Mouse (Mus musculus): Measurements from ENCODE around the gene Mturn. TPM values are rescaled to one million over a fixed set of nuclear protein-coding genes. Genes with fewer than 3 reads are reported as not detected.

Gene Mturn
- polyA plus RNA-seq, 1 experiment: 14.8 TPM

GRCm38 (mm10) chr6:54685716-54686395, 4.4 kb downstream of the Mturn start:
- peaks cover 22% of the 10 kb centered on the region for H3K4me1 ChIP-seq (replicated peaks; ENCODE audit: control insufficient read depth, insufficient read depth, low read length)
- 84% methylated on average over 14 of the region's 14 CpGs for WGBS

GRCm38 (mm10) chr6:54686946-54687737, 5.7 kb downstream of the Mturn start:
- Histone ChIP-seq H3K27me3 (ENCODE audit: control insufficient read depth, insufficient read depth, low read length) (no peaks in the 10 kb centered on the region; the same call in 1 of the 2 replicates), H3K4me1 (replicated peaks; ENCODE audit: control insufficient read depth, insufficient read depth, low read length) (peaks cover 20% of the 10 kb centered on the region), H3K27ac (ENCODE audit: control insufficient read depth, insufficient read depth, low read length) (no peak overlapping the region), H3K4me3 (ENCODE audit: control insufficient read depth, insufficient read depth, low read length) (no peak overlapping the region), H3K36me3 (ENCODE audit: control insufficient read depth, insufficient read depth, low read length) (no peaks in the 10 kb centered on the region)
- WGBS: 97% methylated on average over 21 of the region's 21 CpGs
- no peak for TF ChIP-seq CTCF (IDR thresholded peaks at IDR 0.05; ENCODE audit: borderline replicate concordance, control insufficient read depth, extremely low read depth, insufficient read depth, low read length, poor library complexity)
- no peak for TF ChIP-seq POLR2A (IDR thresholded peaks at IDR 0.05; ENCODE audit: control insufficient read depth, extremely low read depth, insufficient read depth, low read length, poor library complexity)
- no peak for DNase-seq

More at GRCm38 (mm10) chr6:54685716-54686395, 4.4 kb downstream of the Mturn start:
- no peak overlapping the region for H3K27ac ChIP-seq (ENCODE audit: control insufficient read depth, insufficient read depth, low read length)
- H3K36me3 ChIP-seq (ENCODE audit: control insufficient read depth, insufficient read depth, low read length): no peaks in the 10 kb centered on the region
- DNase-seq: no peak
- no peaks in the 10 kb centered on the region; the same call in 1 of the 2 replicates for H3K27me3 ChIP-seq (ENCODE audit: control insufficient read depth, insufficient read depth, low read length)
- TF ChIP-seq POLR2A (IDR thresholded peaks at IDR 0.05; ENCODE audit: control insufficient read depth, extremely low read depth, insufficient read depth, low read length, poor library complexity) (no peak), CTCF (IDR thresholded peaks at IDR 0.05; ENCODE audit: borderline replicate concordance, control insufficient read depth, extremely low read depth, insufficient read depth, low read length, poor library complexity) (no peak)
- H3K4me3 ChIP-seq (ENCODE audit: control insufficient read depth, insufficient read depth, low read length): no peak overlapping the region

- WGBS: 93% methylated on average over 18 of the region's 18 CpGs
- Histone ChIP-seq H3K27me3 (ENCODE audit: control insufficient read depth, insufficient read depth, low read length) (no peaks in the 10 kb centered on the region), H3K27ac (ENCODE audit: control insufficient read depth, insufficient read depth, low read length) (no peak overlapping the region), H3K4me3 (ENCODE audit: control insufficient read depth, insufficient read depth, low read length) (no peak overlapping the region), H3K4me1 (replicated peaks; ENCODE audit: control insufficient read depth, insufficient read depth, low read length) (peaks cover 14% of the 10 kb centered on the region; the same call in 1 of the 2 replicates), H3K36me3 (ENCODE audit: control insufficient read depth, insufficient read depth, low read length) (no peaks in the 10 kb centered on the region)
- TF ChIP-seq CTCF (IDR thresholded peaks at IDR 0.05; ENCODE audit: borderline replicate concordance, control insufficient read depth, extremely low read depth, insufficient read depth, low read length, poor library complexity) (no peak), POLR2A (IDR thresholded peaks at IDR 0.05; ENCODE audit: control insufficient read depth, extremely low read depth, insufficient read depth, low read length, poor library complexity) (no peak)
- no peak for DNase-seq
Observed at GRCm38 (mm10) chr6:54688467-54689323, 7.3 kb downstream of the Mturn start.

GRCm38 (mm10) chr6:54689686-54690085, 8.3 kb downstream of the Mturn start:
- 91% methylated on average over 7 of the region's 7 CpGs for WGBS
- Histone ChIP-seq H3K4me3 (ENCODE audit: control insufficient read depth, insufficient read depth, low read length) (no peak overlapping the region), H3K27ac (ENCODE audit: control insufficient read depth, insufficient read depth, low read length) (no peak overlapping the region), H3K36me3 (ENCODE audit: control insufficient read depth, insufficient read depth, low read length) (no peaks in the 10 kb centered on the region), H3K4me1 (replicated peaks; ENCODE audit: control insufficient read depth, insufficient read depth, low read length) (peaks cover 9% of the 10 kb centered on the region; the same call in 1 of the 2 replicates), H3K27me3 (ENCODE audit: control insufficient read depth, insufficient read depth, low read length) (no peaks in the 10 kb centered on the region)
- TF ChIP-seq POLR2A (IDR thresholded peaks at IDR 0.05; ENCODE audit: control insufficient read depth, extremely low read depth, insufficient read depth, low read length, poor library complexity): no peak
- no peak for DNase-seq

GRCm38 (mm10) chr6:54690838-54691237, 9.4 kb downstream of the Mturn start:
- H3K27ac ChIP-seq (ENCODE audit: control insufficient read depth, insufficient read depth, low read length): no peak overlapping the region
- no peaks in the 10 kb centered on the region for H3K27me3 ChIP-seq (ENCODE audit: control insufficient read depth, insufficient read depth, low read length)
- TF ChIP-seq CTCF (IDR thresholded peaks at IDR 0.05; ENCODE audit: borderline replicate concordance, control insufficient read depth, extremely low read depth, insufficient read depth, low read length, poor library complexity) (no peak), POLR2A (IDR thresholded peaks at IDR 0.05; ENCODE audit: control insufficient read depth, extremely low read depth, insufficient read depth, low read length, poor library complexity) (no peak)
- no peaks in the 10 kb centered on the region for H3K36me3 ChIP-seq (ENCODE audit: control insufficient read depth, insufficient read depth, low read length)
- H3K4me3 ChIP-seq (ENCODE audit: control insufficient read depth, insufficient read depth, low read length): no peak overlapping the region
- no peak for DNase-seq
- WGBS: 93% methylated on average over 13 of the region's 13 CpGs
- H3K4me1 ChIP-seq (replicated peaks; ENCODE audit: control insufficient read depth, insufficient read depth, low read length): 0 out of 2 replicates have a peak, but pooled peaks cover 2% of the 10 kb centered on the region
